In genomic region chr2:143838698-143839097, GRCm38 (mm10) we compare ENCODE assay signal across 7 mouse cellular contexts. TPM values are rescaled to one million over a fixed set of nuclear protein-coding genes. Genes with fewer than 3 reads are reported as not detected.
DNase-seq lines count a peak whose midpoint lies in the region; ATAC-seq and TF ChIP-seq lines count a peak whose summit lies in the region.

No protein-coding gene starts in this region.

- peaks cover 8% of the 10 kb centered on the region for H3K4me1 ChIP-seq in thymus, adult 2 months (replicated peaks; ENCODE audit: control insufficient read depth, insufficient read depth, low read length)
- peaks cover 9% of the 10 kb centered on the region for H3K4me1 ChIP-seq in liver, embryonic 15.5 days (replicated peaks)
- peaks cover 5% of the 10 kb centered on the region; the same call in 1 of the 2 replicates for H3K4me1 ChIP-seq in stomach, embryonic 16.5 days (ENCODE audit: control insufficient read depth, insufficient read depth, low read length)

- no peak overlapping the region for H3K4me2 ChIP-seq in liver, embryonic 15.5 days
- H3K4me2 ChIP-seq in stomach, embryonic 16.5 days (ENCODE audit: low read depth, low read length) = no peak overlapping the region

- peak; percentile 13 for DNase-seq in thymus, postnatal 0 days (ENCODE audit: low spot score)
- DNase-seq in thymus, adult 2 months = no peak
- DNase-seq in cerebellum, adult 18-20 months = no peak
- no peak for DNase-seq in adrenal gland, adult 2 months

- WGBS in thymus, adult 2 months = 46% methylated on average over 5 of the region's 5 CpGs
- 21% methylated on average over 5 of the region's 5 CpGs for WGBS in liver, embryonic 15.5 days (ENCODE audit: insufficient replicate concordance)
- 43% methylated on average over 5 of the region's 5 CpGs for WGBS in stomach, embryonic 16.5 days

- no peaks in the 10 kb centered on the region for H3K27me3 ChIP-seq in thymus, adult 2 months (ENCODE audit: control insufficient read depth, insufficient read depth, low read length)
- no peaks in the 10 kb centered on the region for H3K27me3 ChIP-seq in liver, embryonic 15.5 days
- no peaks in the 10 kb centered on the region for H3K27me3 ChIP-seq in stomach, embryonic 16.5 days (ENCODE audit: control insufficient read depth, insufficient read depth, low read length)

- ATAC-seq in common myeloid progenitor, adult 5-6 weeks (replicated peaks; ENCODE audit: low read depth, poor library complexity, severe bottlenecking) = peak; percentile 85
- peak; percentile 62 for ATAC-seq in liver, embryonic 15.5 days (ENCODE audit: insufficient read depth)
- peak; percentile 86 for ATAC-seq in stomach, embryonic 16.5 days (ENCODE audit: insufficient read depth, low FRiP score)

- no peak overlapping the region for H3K9ac ChIP-seq in liver, embryonic 15.5 days
- no peak overlapping the region for H3K9ac ChIP-seq in stomach, embryonic 16.5 days (ENCODE audit: low read length)

- no peak for TF ChIP-seq CTCF in thymus, adult 2 months (IDR thresholded peaks at IDR 0.05; ENCODE audit: borderline replicate concordance, control insufficient read depth, extremely low read depth, insufficient read depth, low read length, poor library complexity)

- TF ChIP-seq POLR2A in thymus, adult 2 months (IDR thresholded peaks at IDR 0.05; ENCODE audit: control insufficient read depth, extremely low read depth, insufficient read depth, low read length, poor library complexity) = no peak

- no peaks in the 10 kb centered on the region for H3K36me3 ChIP-seq in thymus, adult 2 months (ENCODE audit: control insufficient read depth, insufficient read depth, low read length)
- no peaks in the 10 kb centered on the region for H3K36me3 ChIP-seq in liver, embryonic 15.5 days (replicated peaks)
- H3K36me3 ChIP-seq in stomach, embryonic 16.5 days (ENCODE audit: control insufficient read depth, insufficient read depth, low read length) = no peaks in the 10 kb centered on the region

- H3K9me3 ChIP-seq in liver, embryonic 15.5 days (replicated peaks) = no peaks in the 10 kb centered on the region
- H3K9me3 ChIP-seq in stomach, embryonic 16.5 days (replicated peaks; ENCODE audit: control insufficient read depth, low read length) = no peaks in the 10 kb centered on the region

- H3K27ac ChIP-seq in thymus, adult 2 months (ENCODE audit: control insufficient read depth, insufficient read depth, low read length) = no peak overlapping the region
- H3K27ac ChIP-seq in liver, embryonic 15.5 days (replicated peaks) = no peak overlapping the region
- H3K27ac ChIP-seq in stomach, embryonic 16.5 days (ENCODE audit: low read length) = no peak overlapping the region

- no peak overlapping the region for H3K4me3 ChIP-seq in thymus, adult 2 months (ENCODE audit: control insufficient read depth, insufficient read depth, low read length)
- H3K4me3 ChIP-seq in liver, embryonic 15.5 days (replicated peaks) = no peak overlapping the region
- no peak overlapping the region for H3K4me3 ChIP-seq in stomach, embryonic 16.5 days (replicated peaks; ENCODE audit: low read length)

RNA-seq across cellular contexts. Expression of gene Bfsp1, which starts 24.3 kb away (rescaled TPM):
- polyA plus RNA-seq in thymus, postnatal 0 days (2015; fragmentation: Nextera tagmentation; extraction: Ambion mirVana) = 0.62 and 0.66 TPM in 2 replicates
- 0.32 and 0.35 TPM in 2 replicates for polyA plus RNA-seq in thymus, adult 2 months (2012; rRNA removed)
- total RNA-seq in common myeloid progenitor, adult 5-6 weeks (2017) = not detected in 2 replicates
- 0.14 and 0.22 TPM in 2 replicates for polyA plus RNA-seq in liver, embryonic 15.5 days (2015; fragmentation: Nextera tagmentation; extraction: Ambion mirVana)
- 1.1 and 1.7 TPM in 2 replicates for polyA plus RNA-seq in stomach, embryonic 16.5 days (2015; fragmentation: Nextera tagmentation; extraction: Ambion mirVana)
- under 1 TPM; 0.37 to 0.79 TPM for total RNA-seq in adrenal gland, adult 2 months (2021)
- 0.62 and 0.81 TPM in 2 replicates for polyA plus RNA-seq in adrenal gland, adult 2 months (2012; rRNA removed)
